Mouse (Mus musculus) embryonic facial prominence, embryonic 12.5 days (tissue): ENCODE data around the gene Cramp1l. TPM values are rescaled to one million over a fixed set of nuclear protein-coding genes. Genes with fewer than 3 reads are reported as not detected.

Experiments used
- ATAC-seq: fragments of 200-750 bp; cut with Nextera tagmentation; 2 replicates; pipeline ENCODE4 v1.8.0; 2017; ENCODE audit not compliant: insufficient number of reproducible peaks, insufficient read depth, low FRiP score, low TSS enrichment
- H3K27ac ChIP-seq: fragments of 300-500 bp; sonication (generic); 2 replicates; pipeline ENCODE4 v1.5.1; 2016; ENCODE audit warnings: mild to moderate bottlenecking
- H3K27me3 ChIP-seq: fragments of 300-500 bp; sonication (generic); 2 replicates; pipeline ENCODE4 v1.6.1; 2016; ENCODE audit warnings: mild to moderate bottlenecking, moderate library complexity
- H3K36me3 ChIP-seq: fragments of 300-500 bp; sonication (generic); 2 replicates; pipeline ENCODE4 v1.6.1; 2016; ENCODE audit warnings: mild to moderate bottlenecking
- H3K4me1 ChIP-seq: fragments of 300-500 bp; sonication (generic); 2 replicates; pipeline ENCODE4 v1.6.1; 2016
- H3K4me2 ChIP-seq: fragments of 300-500 bp; sonication (generic); replicated peaks from 2 replicates; pipeline ENCODE4 v1.6.1; 2016; ENCODE audit warnings: mild to moderate bottlenecking, moderate library complexity
- H3K4me3 ChIP-seq: fragments of 300-500 bp; sonication (generic); 2 replicates; pipeline ENCODE4 v1.5.1; 2016; ENCODE audit warnings: mild to moderate bottlenecking
- H3K9ac ChIP-seq: fragments of 300-500 bp; sonication (generic); 2 replicates; pipeline ENCODE4 v1.6.1; 2016; ENCODE audit warnings: mild to moderate bottlenecking, moderate library complexity
- H3K9me3 ChIP-seq: fragments of 300-500 bp; sonication (generic); 2 replicates; pipeline ENCODE4 v1.6.1; 2016; ENCODE audit warnings: mild to moderate bottlenecking, moderate library complexity
- WGBS: fragments of 180-500 bp; shearing (Covaris S2); methylation state at CpG from one replicate; pipeline ENCODE4 v1.1.7; 2016; 5-methylcytosine and 5-hydroxymethylcytosine counted together
- polyA plus RNA-seq: library from polyadenylated mRNA; unstranded; fragments of >200 nt; fragmentation: Nextera tagmentation; extraction: Ambion mirVana; gene quantifications from 2 replicates; pipeline ENCODE4 v1.2.1, GENCODE M21; 2016

The Cramp1l gene
- polyA plus RNA-seq, 1 experiment from 2014 or later = 10.5 TPM

DNA sequence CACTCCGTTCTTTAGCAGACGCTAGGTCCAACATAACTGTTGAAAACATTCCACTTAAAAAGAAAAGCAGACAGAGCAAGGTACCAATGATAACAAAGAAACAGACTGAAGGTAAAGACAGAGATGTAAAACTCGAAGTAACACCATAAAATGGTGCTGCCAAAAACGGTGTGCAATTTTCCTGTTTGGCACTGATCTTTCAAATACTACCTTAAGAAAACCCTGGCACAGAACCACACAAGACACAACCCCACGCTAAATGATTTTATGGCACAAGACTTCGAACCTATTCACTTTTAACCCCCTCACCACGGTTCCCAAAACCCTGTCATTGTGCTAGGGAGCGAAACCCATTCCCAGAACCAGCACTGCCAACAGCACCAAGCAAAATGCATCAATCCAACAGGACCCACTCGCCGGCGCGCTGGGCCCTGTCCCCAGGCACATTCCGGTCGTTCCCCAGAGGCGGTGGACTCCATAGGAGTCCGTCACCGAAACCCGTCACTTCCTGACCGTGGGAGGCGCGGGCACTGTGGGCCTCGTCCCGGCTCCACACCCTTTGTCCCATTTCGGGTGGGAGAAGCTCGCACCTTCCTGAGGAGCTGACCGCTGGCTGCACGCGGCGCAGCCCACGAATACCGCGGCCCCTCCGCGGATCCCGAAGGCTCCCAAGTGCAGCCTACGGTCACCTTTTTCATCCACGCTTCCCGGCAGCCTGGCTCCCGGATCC is 582 bp downstream of the Cramp1l start:
- under 1% methylated on average over 39 of the region's 39 CpGs for WGBS

DNA sequence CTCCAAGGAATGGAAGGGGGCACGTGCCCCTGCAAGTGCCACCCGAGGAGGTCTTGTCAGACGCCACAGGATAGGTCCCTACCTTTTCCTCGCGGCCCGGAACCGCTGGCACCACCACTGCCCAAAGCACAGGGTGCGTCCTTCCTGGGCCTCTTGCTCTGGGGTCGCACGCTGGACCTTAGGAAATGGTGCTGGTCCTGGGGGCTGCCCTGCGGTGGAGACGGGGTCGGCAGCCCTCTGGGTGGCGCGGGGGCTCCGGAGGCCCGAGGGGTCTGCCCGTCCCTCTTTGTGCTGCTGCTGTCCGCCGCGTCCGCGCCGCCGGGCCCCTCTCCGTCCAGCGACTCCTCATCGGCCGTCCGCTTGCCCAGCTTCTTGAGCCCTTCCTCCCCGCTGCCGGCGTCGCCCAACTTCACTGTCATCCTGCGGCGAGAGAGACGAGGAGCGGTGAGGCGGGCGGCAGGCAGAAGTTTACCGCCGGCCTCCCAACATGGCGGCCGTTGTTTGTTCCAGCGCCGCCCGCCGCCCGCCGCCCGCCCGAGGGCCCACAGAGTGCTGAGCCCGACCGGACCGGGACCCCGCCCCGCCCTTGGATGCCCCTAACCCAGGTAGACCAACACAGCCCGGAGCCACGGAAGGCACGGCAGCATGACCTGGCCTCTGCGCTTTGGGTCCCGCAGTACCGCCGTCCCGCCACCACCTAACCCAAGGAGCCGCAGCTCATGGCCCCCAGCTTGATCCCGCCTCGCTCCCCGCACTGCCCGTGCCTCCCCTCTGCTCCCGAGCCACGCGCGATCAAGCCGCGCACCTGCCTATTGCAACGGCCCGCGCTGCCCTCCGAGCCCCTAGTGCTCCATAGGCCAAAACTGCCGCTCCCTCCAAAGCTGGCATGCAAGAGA is 1.7 kb downstream of the Cramp1l start:
- no peak for ATAC-seq
- Histone ChIP-seq H3K36me3 (peaks cover 22% of the 10 kb centered on the region), H3K9me3 (no peaks in the 10 kb centered on the region), H3K4me1 (peaks cover 13% of the 10 kb centered on the region), H3K27me3 (no peaks in the 10 kb centered on the region), H3K27ac (peak overlapping the region; percentile 90), H3K4me2 (peak overlapping the region; percentile 92), H3K9ac (peak overlapping the region; percentile 97), H3K4me3 (peak overlapping the region; percentile 85)
- under 1% methylated on average over 75 of the region's 81 CpGs for WGBS

More for the DNA sequence above, 582 bp downstream of the Cramp1l start:
- peaks cover 13% of the 10 kb centered on the region for H3K4me1 ChIP-seq
- peak overlapping the region; percentile 92 for H3K4me2 ChIP-seq
- ATAC-seq = no peak
- H3K27ac ChIP-seq = peak overlapping the region; percentile 79
- peak overlapping the region; percentile 85 for H3K4me3 ChIP-seq
- H3K36me3 ChIP-seq = peaks cover 33% of the 10 kb centered on the region
- no peaks in the 10 kb centered on the region for H3K27me3 ChIP-seq
- H3K9me3 ChIP-seq = no peaks in the 10 kb centered on the region
- peak overlapping the region; percentile 97 for H3K9ac ChIP-seq

GRCm38 (mm10) chr17:25007480-25007879 is 8.1 kb downstream of the Cramp1l start:
- Histone ChIP-seq H3K4me1 (no peaks in the 10 kb centered on the region), H3K9ac (no peak overlapping the region), H3K9me3 (no peaks in the 10 kb centered on the region), H3K27ac (no peak overlapping the region), H3K36me3 (peaks cover 63% of the 10 kb centered on the region), H3K4me3 (no peak overlapping the region), H3K27me3 (no peaks in the 10 kb centered on the region), H3K4me2 (no peak overlapping the region)
- ATAC-seq = no peak

GRCm38 (mm10) chr17:25005102-25005501 is 10.5 kb downstream of the Cramp1l start:
- H3K4me3 ChIP-seq = no peak overlapping the region
- no peaks in the 10 kb centered on the region for H3K9me3 ChIP-seq
- 91% methylated on average over 3 of the region's 3 CpGs for WGBS
- no peak overlapping the region for H3K27ac ChIP-seq
- H3K4me2 ChIP-seq = no peak overlapping the region
- peaks cover 62% of the 10 kb centered on the region for H3K36me3 ChIP-seq
- no peak overlapping the region for H3K9ac ChIP-seq
- ATAC-seq = no peak
- no peaks in the 10 kb centered on the region for H3K27me3 ChIP-seq
- H3K4me1 ChIP-seq = no peaks in the 10 kb centered on the region

- H3K4me1 ChIP-seq = no peaks in the 10 kb centered on the region
- H3K4me2 ChIP-seq = no peak overlapping the region
- no peak overlapping the region for H3K27ac ChIP-seq
- H3K9ac ChIP-seq = no peak overlapping the region
- ATAC-seq = no peak
- no peak overlapping the region for H3K4me3 ChIP-seq
- H3K36me3 ChIP-seq = peaks cover 95% of the 10 kb centered on the region
- no peaks in the 10 kb centered on the region for H3K27me3 ChIP-seq
- WGBS = 93% methylated on average over 6 of the region's 6 CpGs
- H3K9me3 ChIP-seq = no peaks in the 10 kb centered on the region
These were observed 20.9 kb downstream of the Cramp1l start for GRCm38 (mm10) chr17:24994721-24995120.

GRCm38 (mm10) chr17:24987221-24987620 is 28.4 kb downstream of the Cramp1l start:
- 94% methylated on average over 6 of the region's 6 CpGs for WGBS
- no peak overlapping the region for H3K4me2 ChIP-seq
- no peaks in the 10 kb centered on the region for H3K9me3 ChIP-seq
- ATAC-seq = no peak
- no peak overlapping the region for H3K27ac ChIP-seq
- H3K36me3 ChIP-seq = peaks cover 86% of the 10 kb centered on the region
- H3K27me3 ChIP-seq = no peaks in the 10 kb centered on the region
- no peak overlapping the region for H3K9ac ChIP-seq
- H3K4me1 ChIP-seq = no peaks in the 10 kb centered on the region
- H3K4me3 ChIP-seq = no peak overlapping the region

DNA sequence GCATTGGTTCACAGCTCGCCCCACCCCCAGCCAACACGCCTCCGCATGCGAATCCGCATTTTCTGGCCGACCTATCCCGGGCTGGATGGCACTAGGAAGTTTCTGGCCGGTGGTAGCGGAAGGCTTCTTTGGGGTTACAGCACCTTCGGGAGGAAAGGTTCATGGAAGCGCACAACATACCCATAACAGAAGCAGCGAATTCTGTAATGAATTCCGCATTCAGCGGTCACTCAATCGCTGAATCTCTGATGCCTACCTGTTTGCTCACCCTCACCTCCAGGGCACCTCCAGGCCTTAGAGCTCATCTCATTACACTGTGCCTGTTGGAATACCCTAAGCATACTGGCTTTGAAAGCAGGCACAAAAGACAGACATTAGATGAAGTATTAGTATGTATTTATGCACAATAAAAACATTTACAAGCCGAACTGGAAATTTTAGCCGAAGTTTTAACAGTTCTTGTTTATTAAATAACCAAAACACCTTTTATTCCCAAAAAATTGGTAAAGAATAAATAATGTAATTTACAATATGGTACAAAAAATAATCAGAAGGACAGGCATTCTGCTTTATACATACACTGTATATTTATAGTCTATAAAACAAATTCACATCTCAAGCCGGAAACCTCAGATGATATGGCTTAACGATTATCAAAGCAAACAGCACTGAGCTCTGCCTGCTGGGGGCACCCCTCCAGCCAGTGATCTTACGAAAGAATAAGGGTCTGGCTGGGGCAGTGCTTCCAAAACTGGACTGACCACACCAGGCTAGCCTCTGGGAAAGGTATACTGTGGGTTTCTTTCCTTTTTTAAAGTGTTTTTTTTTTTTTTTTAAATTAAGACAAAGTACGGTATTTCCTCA is 54.5 kb downstream of the Cramp1l start:
- Histone ChIP-seq H3K4me3 (peak overlapping the region; percentile 80), H3K9me3 (no peaks in the 10 kb centered on the region), H3K4me2 (peak overlapping the region; percentile 73), H3K27ac (0 out of 2 replicates have a peak overlapping the region, but pooled peaks have one; percentile 17), H3K4me1 (peaks cover 12% of the 10 kb centered on the region), H3K36me3 (peaks cover 41% of the 10 kb centered on the region), H3K9ac (0 out of 2 replicates have a peak overlapping the region, but pooled peaks have one; percentile 78), H3K27me3 (no peaks in the 10 kb centered on the region)
- 0 out of 2 replicates have a peak, but pooled peaks have one; percentile 18 for ATAC-seq
- WGBS = 16% methylated on average over 21 of the region's 21 CpGs

DNA sequence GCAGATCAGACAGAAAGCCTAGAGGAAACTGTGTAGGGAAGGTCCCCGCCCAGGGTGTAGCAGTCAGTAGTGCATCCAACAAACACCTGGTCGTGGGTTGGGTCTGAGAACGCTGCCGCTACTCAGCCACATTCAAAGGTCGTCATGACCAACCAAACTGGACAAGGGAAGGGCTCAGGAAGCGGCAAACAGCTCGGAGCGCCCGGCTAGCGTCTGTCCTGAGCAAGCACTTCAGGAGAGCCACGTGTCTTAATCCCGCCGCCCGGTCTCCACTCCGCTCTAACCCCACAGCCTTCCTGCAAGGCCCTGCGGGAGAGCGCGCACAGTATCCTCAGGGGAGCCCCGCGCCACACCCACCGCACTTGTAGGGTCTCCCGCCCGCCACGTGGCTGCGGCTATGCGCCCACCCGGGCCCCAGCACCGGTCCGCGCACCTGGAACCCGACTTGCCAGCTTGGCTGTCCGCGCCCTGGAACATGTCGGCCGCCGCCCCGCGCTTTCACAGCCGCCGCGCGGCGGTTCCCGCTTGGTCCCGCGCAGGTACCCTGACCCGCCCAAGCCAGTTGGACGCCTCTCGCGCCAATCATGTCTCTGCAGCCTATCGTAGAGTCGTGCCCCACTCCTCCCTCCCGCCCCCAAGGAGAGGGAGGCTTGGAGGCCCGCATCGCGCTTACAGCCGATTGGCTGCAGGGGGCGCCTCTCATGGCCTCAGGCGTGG is 55.3 kb downstream of the Cramp1l start, which contains the start of gene Jpt2:
Jpt2 (minus strand) TSS at position 555 of the 717 bp plus-strand sequence.
- Histone ChIP-seq H3K9me3 (no peaks in the 10 kb centered on the region), H3K36me3 (peaks cover 41% of the 10 kb centered on the region), H3K9ac (peak within 1 kb of the TSS; percentile 78), H3K4me3 (peak within 1 kb of the TSS; percentile 80), H3K4me1 (peaks cover 12% of the 10 kb centered on the region), H3K4me2 (peak within 1 kb of the TSS; percentile 73), H3K27me3 (no peaks in the 10 kb centered on the region), H3K27ac (peak within 1 kb of the TSS; percentile 85)
- WGBS = under 1% methylated on average over 59 of the region's 59 CpGs
- ATAC-seq = peak; percentile 100

DNA sequence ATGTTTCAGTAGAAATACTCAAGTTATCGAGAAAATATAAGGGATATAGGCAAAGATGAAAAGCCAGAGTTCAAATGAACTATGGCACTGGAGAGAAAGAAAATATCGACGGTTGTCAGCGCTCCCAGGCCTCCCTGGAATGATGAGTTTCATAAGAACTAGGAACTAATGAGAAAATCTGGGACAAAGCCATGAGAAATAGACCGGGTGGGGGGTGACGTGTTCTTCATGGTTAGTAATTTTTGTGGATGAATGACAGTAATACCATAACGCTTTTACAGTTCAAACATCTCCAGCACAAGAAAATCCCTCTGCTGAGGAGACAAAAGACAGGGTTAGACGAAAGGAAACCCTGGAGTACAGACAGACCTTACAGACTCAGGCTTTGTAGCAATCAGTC is 56.2 kb downstream of the Cramp1l start:
- ATAC-seq = no peak
- H3K36me3 ChIP-seq = peaks cover 37% of the 10 kb centered on the region
- WGBS = 51% methylated on average over 8 of the region's 8 CpGs
- peak overlapping the region; percentile 73 for H3K4me2 ChIP-seq
- peak overlapping the region; percentile 80 for H3K4me3 ChIP-seq
- no peaks in the 10 kb centered on the region for H3K27me3 ChIP-seq
- H3K27ac ChIP-seq = peak overlapping the region; percentile 85; the same call in 1 of the 2 replicates
- H3K9ac ChIP-seq = peak overlapping the region; percentile 78
- H3K4me1 ChIP-seq = peaks cover 12% of the 10 kb centered on the region
- H3K9me3 ChIP-seq = no peaks in the 10 kb centered on the region

- no peak overlapping the region for H3K4me3 ChIP-seq
- H3K4me1 ChIP-seq = 0 out of 2 replicates have a peak, but pooled peaks cover 3% of the 10 kb centered on the region
- H3K9me3 ChIP-seq = no peaks in the 10 kb centered on the region
- H3K27ac ChIP-seq = no peak overlapping the region
- H3K4me2 ChIP-seq = no peak overlapping the region
- no peaks in the 10 kb centered on the region for H3K27me3 ChIP-seq
- no peak for ATAC-seq
- H3K9ac ChIP-seq = no peak overlapping the region
- 91% methylated on average over 2 of the region's 2 CpGs for WGBS
- peaks cover 43% of the 10 kb centered on the region for H3K36me3 ChIP-seq
These were observed 62.3 kb downstream of the Cramp1l start for GRCm38 (mm10) chr17:24953291-24953690.
